Mouse (Mus musculus) liver, adult 2 months (tissue): ENCODE results near the gene Ss18l2. TPM values are rescaled to one million over a fixed set of nuclear protein-coding genes. Genes with fewer than 3 reads are reported as not detected.

ENCODE experiments used
- DNase-seq: peaks from one replicate; pipeline ENCODE4 v3.0.0-alpha.2; 2011; ENCODE audit warnings: low read depth, low spot score; ENCODE audit errors: extremely low read depth
- H3K27ac ChIP-seq: fragments of 200-500 bp; replicated peaks from 2 replicates; pipeline ENCODE4 v1.5.1; 2012; ENCODE audit warnings: low read depth, mild to moderate bottlenecking, control low read depth, inconsistent platforms, low read length; ENCODE audit not compliant: insufficient read depth
- H3K27me3 ChIP-seq: fragments of 200-500 bp; 2 replicates; pipeline ENCODE4 v1.6.1; 2012; ENCODE audit warnings: mild to moderate bottlenecking, moderate library complexity, low read length, inconsistent platforms; ENCODE audit not compliant: control insufficient read depth, insufficient read depth
- H3K36me3 ChIP-seq: fragments of 200-500 bp; 2 replicates; pipeline ENCODE4 v1.6.1; 2012; ENCODE audit warnings: low read length, inconsistent platforms; ENCODE audit not compliant: control insufficient read depth, insufficient read depth
- H3K4me1 ChIP-seq: fragments of 200-500 bp; 2 replicates; pipeline ENCODE4 v1.6.1; 2011; ENCODE audit warnings: low read length; ENCODE audit not compliant: control insufficient read depth, insufficient read depth
- H3K4me3 ChIP-seq: fragments of 200-500 bp; 2 replicates; pipeline ENCODE4 v1.5.1; 2011; ENCODE audit warnings: low read depth, mild to moderate bottlenecking, control low read depth, low read length, moderate library complexity; ENCODE audit not compliant: insufficient read depth
- H3K79me2 ChIP-seq: fragments of 200-500 bp; 2 replicates; pipeline ENCODE4 v1.6.1; 2012; ENCODE audit warnings: inconsistent platforms, mild to moderate bottlenecking, low read length, moderate library complexity; ENCODE audit not compliant: control insufficient read depth, insufficient read depth
- H3K9ac ChIP-seq: fragments of 200-500 bp; 2 replicates; pipeline ENCODE4 v1.6.1; 2012; ENCODE audit warnings: low read depth, mild to moderate bottlenecking, control low read depth, inconsistent platforms, low read length
- CTCF ChIP-seq: fragments of 200-500 bp; IDR thresholded peaks from 2 replicates; pipeline ENCODE4 v1.5.1; 2011; ENCODE audit warnings: low read depth, low read length, control low read depth
- POLR2A ChIP-seq: fragments of 200-500 bp; IDR thresholded peaks from 2 replicates; pipeline ENCODE4 v1.6.1; 2011; ENCODE audit warnings: low read length, control low read depth; ENCODE audit not compliant: insufficient read depth; ENCODE audit errors: extremely low read depth
- WGBS: fragments of 180-500 bp; shearing (Covaris S2); methylation state at CpG from one replicate; pipeline ENCODE4 v1.1.7; 2018; 5-methylcytosine and 5-hydroxymethylcytosine counted together
- polyA plus RNA-seq: library from polyadenylated mRNA; depleted of rRNA; stranded (reverse); fragments of >200 nt; gene quantifications from 2 replicates; pipeline ENCODE4 v1.2.3, GENCODE M21; 2012
- total RNA-seq: library from RNA; depleted of rRNA; stranded (reverse); fragments of >200 nt; gene quantifications from 2 replicates; pipeline ENCODE4 v1.2.3, GENCODE M21; 2014

The Ss18l2 gene
- total and polyA plus RNA-seq, 2 experiments, result 35.2 to 83.3 TPM

DNA sequence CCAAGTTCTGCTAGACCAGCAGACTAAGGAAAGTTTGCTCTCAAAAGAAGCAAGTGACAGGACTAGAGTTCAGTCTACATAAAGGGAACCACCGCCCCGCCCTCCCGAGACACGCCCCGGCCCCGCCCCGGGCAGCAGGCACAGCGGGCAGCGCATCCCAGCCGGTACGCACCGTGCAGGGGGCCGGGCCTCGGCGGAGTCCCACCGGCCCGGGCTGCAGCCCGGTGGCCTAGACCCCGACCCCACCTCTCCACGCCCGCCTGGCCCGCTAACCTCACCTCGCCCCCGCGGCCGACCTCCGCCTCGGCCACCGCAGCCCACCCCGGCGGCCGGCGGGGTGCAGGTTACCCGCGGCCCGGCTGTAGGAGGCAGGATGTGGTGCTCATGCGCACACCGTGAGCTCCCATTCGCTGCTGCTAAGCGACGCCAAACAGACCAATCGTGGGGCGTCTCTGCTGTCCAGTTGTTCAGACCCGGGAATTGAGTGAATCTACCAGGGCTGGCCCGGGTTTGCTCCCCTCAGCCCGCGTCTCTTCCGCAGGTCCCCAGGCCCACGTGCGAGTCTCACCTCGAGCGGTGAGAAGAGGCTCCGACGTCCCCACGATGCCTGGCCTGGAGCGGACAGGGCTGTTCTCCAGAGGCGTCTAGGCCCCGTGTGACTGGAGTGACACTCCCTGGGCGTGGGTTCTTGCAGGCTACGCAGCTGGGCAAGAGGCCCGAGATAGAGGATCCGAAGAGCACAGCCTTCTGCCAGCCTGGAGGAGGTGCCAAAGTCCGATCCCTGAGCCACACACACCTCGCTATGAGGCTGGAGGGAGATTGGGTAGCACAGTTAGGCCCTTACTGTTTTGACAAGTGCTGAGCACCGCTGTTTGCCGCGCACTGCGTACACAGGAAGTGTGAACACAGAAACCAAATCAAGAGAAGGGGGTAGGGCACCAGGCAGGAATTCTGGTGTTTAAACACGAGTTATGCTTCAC is 5.2 kb upstream of the Ss18l2 start, which contains the start of gene Sec22c:
Gene Sec22c, minus strand, starts transcription at position 845 of the 980 bp plus-strand sequence.
- H3K9ac ChIP-seq, result peak within 1 kb of the TSS; percentile 73
- peak within 1 kb of the TSS; percentile 72 for H3K4me3 ChIP-seq
- TF ChIP-seq CTCF, result 0 out of 2 replicates have a peak, but pooled peaks have one; percentile 21
- TF ChIP-seq POLR2A, result 0 out of 2 replicates have a peak, but pooled peaks have one; percentile 39
- H3K36me3 ChIP-seq, result no peaks in the 10 kb centered on the region
- peaks cover 12% of the 10 kb centered on the region for H3K4me1 ChIP-seq
- no peaks in the 10 kb centered on the region for H3K27me3 ChIP-seq
- no peaks in the 10 kb centered on the region for H3K79me2 ChIP-seq
- under 1% methylated on average over 69 of the region's 69 CpGs for WGBS
- DNase-seq, result peak; percentile 96
- H3K27ac ChIP-seq, result peak within 1 kb of the TSS; percentile 82

DNA sequence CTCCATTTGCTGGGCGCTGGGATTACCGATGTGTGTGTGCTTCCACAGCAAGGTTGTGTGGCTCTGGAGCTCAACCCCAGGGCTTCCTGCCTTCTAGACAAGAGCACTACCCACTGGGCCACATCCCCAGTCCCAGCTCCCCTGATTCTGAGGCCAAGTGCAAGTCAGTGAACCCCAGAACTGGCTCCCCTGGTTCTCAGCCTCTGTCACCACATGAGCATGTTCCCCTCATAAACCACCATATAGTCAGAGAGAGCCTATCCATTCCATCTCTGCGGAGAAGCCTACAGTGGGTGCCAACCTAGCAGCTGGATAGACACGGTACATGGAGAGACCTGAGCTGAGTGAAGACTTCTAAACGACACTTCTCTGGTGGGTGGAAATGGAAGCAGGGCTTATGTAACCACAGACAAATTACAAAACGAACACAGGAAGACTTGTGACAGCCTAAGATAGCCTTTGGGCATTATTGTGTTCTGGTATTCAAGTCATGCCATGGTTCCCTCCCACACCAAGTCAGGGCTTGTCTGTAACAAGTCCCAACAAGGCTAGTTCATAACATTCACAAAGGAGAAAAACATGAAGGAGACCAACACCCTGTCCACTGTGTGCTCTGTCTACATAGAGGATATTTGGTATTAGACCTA is 4.0 kb upstream of the Ss18l2 start:
- no peak for DNase-seq
- Histone ChIP-seq H3K36me3 (no peaks in the 10 kb centered on the region), H3K4me3 (no peak overlapping the region), H3K9ac (no peak overlapping the region), H3K27ac (peak overlapping the region; percentile 80), H3K27me3 (no peaks in the 10 kb centered on the region), H3K4me1 (peaks cover 12% of the 10 kb centered on the region), H3K79me2 (no peaks in the 10 kb centered on the region)
- WGBS, result 80% methylated on average over 6 of the region's 6 CpGs
- TF ChIP-seq CTCF (no peak), POLR2A (no peak)

DNA sequence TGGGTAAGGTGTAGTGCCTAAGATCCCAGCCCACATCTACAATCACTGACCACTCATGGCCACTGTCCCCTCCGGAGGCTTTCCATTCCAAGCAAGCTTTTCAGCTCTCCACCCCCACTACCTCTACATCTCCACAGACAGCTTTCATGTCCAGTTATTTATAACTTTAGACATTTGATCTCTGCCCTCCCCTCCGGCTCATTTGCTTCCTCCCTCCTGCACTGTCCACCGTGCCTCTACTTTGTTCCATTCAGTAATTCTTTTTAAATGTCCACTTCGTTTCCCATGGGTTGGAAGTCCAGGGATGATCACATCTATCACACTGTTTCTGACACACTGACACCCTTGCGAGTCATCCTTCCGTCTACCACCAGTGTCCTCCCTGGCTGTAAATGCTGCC is 2.3 kb upstream of the Ss18l2 start:
- TF ChIP-seq POLR2A (no peak), CTCF (no peak)
- no peak overlapping the region for H3K27ac ChIP-seq
- H3K36me3 ChIP-seq, result peaks cover 7% of the 10 kb centered on the region
- WGBS, result 78% methylated on average over 6 of the region's 6 CpGs
- no peaks in the 10 kb centered on the region for H3K27me3 ChIP-seq
- no peak overlapping the region for H3K4me3 ChIP-seq
- peaks cover 17% of the 10 kb centered on the region for H3K4me1 ChIP-seq
- H3K79me2 ChIP-seq, result peaks cover 9% of the 10 kb centered on the region; the same call in 1 of the 2 replicates
- no peak overlapping the region for H3K9ac ChIP-seq
- DNase-seq, result no peak

DNA sequence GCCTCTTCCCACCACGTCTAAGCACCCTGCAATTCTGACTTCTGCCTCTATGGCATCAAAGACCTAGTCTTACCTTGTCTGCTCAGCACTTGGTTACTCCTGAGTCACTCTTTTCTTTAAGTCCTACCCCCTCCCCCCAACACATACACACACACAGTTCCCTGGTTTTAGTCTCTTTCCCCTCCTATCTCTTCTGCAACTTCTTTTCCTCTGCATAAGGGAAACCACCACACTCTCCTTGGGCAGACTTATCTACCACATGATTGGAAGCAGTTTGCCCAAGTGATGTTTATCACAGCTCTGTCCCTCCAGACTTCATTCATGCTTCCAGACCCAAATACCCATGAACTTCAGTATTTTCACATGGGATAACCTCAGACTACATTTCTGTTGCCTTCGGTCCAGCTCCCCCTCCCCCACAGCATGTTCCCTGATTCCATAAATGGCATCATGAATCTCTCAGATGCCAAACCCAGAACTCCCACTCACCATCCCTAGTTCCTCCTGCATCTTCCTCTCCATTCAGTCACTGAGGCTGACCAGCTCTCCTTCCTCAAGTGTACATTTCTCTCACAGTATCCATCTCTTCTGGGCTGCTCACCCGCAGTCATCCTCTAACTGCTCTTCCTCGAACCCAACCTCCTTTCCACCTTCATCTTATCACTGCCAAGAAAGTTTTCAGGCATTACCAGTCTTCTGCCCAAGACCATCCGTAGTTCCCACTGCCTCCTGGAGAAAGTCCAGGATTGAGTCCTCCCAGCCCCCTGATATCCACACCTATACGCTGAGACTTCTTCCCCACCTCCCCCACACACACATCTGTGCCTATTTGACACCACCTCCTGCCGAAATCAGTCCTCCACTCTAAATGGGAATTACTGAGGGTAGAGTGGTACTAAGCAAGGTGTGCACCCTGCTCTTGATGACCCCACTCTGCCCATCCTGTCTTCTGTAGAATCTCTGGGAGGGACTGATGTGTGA is 1.3 kb upstream of the Ss18l2 start:
- Histone ChIP-seq H3K27ac (no peak overlapping the region), H3K27me3 (no peaks in the 10 kb centered on the region), H3K36me3 (peaks cover 12% of the 10 kb centered on the region), H3K4me1 (peaks cover 17% of the 10 kb centered on the region), H3K79me2 (peaks cover 9% of the 10 kb centered on the region; the same call in 1 of the 2 replicates), H3K9ac (no peak overlapping the region), H3K4me3 (no peak overlapping the region)
- DNase-seq, result no peak
- TF ChIP-seq POLR2A (no peak), CTCF (no peak)
- WGBS, result 73% methylated on average over 7 of the region's 7 CpGs

DNA sequence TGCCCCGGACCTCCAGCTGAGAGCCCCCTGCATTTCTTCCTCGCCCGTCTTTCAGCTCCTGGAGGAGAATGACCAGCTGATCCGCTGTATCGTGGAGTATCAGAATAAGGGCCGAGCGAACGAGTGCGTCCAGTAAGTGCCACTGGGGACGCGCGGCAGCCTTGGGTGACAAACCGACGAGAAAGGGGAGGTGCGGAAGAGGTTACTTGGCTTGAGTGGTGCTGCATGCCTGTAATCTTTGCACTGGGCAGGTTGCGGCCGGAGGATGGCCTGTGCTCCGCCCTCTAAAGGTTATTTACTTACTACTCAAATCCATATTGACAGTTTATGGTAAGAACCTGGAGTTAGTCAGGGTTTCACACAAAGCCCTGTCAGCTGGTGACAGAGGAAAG is 451 bp downstream of the Ss18l2 start:
- Histone ChIP-seq H3K4me3 (peak overlapping the region; percentile 65), H3K79me2 (peaks cover 9% of the 10 kb centered on the region; the same call in 1 of the 2 replicates), H3K4me1 (peaks cover 13% of the 10 kb centered on the region), H3K36me3 (peaks cover 12% of the 10 kb centered on the region), H3K9ac (peak overlapping the region; percentile 84), H3K27ac (peak overlapping the region; percentile 92), H3K27me3 (no peaks in the 10 kb centered on the region)
- peak; percentile 89 for DNase-seq
- WGBS, result under 1% methylated on average over 18 of the region's 18 CpGs
- 0 out of 2 replicates have a peak, but pooled peaks have one; percentile 16 for TF ChIP-seq CTCF
- TF ChIP-seq POLR2A, result peak; percentile 42; the same call in 1 of the 2 replicates
